Mouse (Mus musculus) forebrain, embryonic 11.5 days (tissue): ENCODE measurements at regions not wholly inside any gene's neighbourhood (a gene's known extent, or its start where the extent isn't known, plus 50 kb on each side); places are given as distances from the start of the nearest gene placed in this dataset.

ENCODE experiments used
- ATAC-seq: fragments of 200-750 bp; cut with Nextera tagmentation; replicated peaks from 2 replicates; pipeline ENCODE4 v1.8.0; 2017; ENCODE audit warnings: moderate TSS enrichment; ENCODE audit not compliant: low FRiP score
- DNase-seq: peaks from one replicate; pipeline ENCODE4 v3.0.0-alpha.2; 2017; ENCODE audit warnings: low spot score
- H3K27ac ChIP-seq: fragments of 300-500 bp; sonication (generic); 2 replicates; pipeline ENCODE4 v1.5.1; 2014; ENCODE audit warnings: low read depth, low read length
- H3K27me3 ChIP-seq: fragments of 300-500 bp; sonication (generic); 2 replicates; pipeline ENCODE4 v1.6.1; 2014; ENCODE audit warnings: mild to moderate bottlenecking, low read length, mixed read lengths; ENCODE audit not compliant: control insufficient read depth, insufficient read depth
- H3K36me3 ChIP-seq: fragments of 300-500 bp; sonication (generic); 2 replicates; pipeline ENCODE4 v1.6.1; 2014; ENCODE audit warnings: mild to moderate bottlenecking, low read length, moderate library complexity, mixed read lengths; ENCODE audit not compliant: control insufficient read depth, insufficient read depth
- H3K4me1 ChIP-seq: fragments of 300-500 bp; sonication (generic); replicated peaks from 2 replicates; pipeline ENCODE4 v1.6.1; 2014; ENCODE audit warnings: low read length, mixed read lengths; ENCODE audit not compliant: control insufficient read depth, insufficient read depth
- H3K4me2 ChIP-seq: fragments of 300-500 bp; sonication (generic); 2 replicates; pipeline ENCODE4 v1.6.1; 2014; ENCODE audit warnings: low read depth, mild to moderate bottlenecking, low read length, moderate library complexity, mixed read lengths; ENCODE audit not compliant: severe bottlenecking
- H3K4me3 ChIP-seq: fragments of 300-500 bp; sonication (generic); 2 replicates; pipeline ENCODE4 v1.5.1; 2014; ENCODE audit warnings: low read depth, low read length
- H3K9ac ChIP-seq: fragments of 300-500 bp; sonication (generic); 2 replicates; pipeline ENCODE4 v1.6.1; 2014; ENCODE audit warnings: low read length
- H3K9me3 ChIP-seq: fragments of 300-500 bp; sonication (generic); 2 replicates; pipeline ENCODE4 v1.6.1; 2016; ENCODE audit warnings: low read length, mixed read lengths; ENCODE audit not compliant: control insufficient read depth
- WGBS: fragments of 180-500 bp; shearing (Covaris S2); extraction: QIAGEN DNeasy Blood & Tissue Kit; methylation state at CpG from one replicate; pipeline ENCODE4 v1.1.7; 2014; 5-methylcytosine and 5-hydroxymethylcytosine counted together

GRCm38 (mm10) chr16:95917635-95918407 is 72.9 kb downstream of the Psmg1 start:
- no peak overlapping the region for H3K4me2 ChIP-seq
- H3K9me3 ChIP-seq, result no peaks in the 10 kb centered on the region
- 73% methylated on average over 14 of the region's 14 CpGs for WGBS
- no peaks in the 10 kb centered on the region for H3K36me3 ChIP-seq
- H3K27ac ChIP-seq, result no peak overlapping the region
- no peak overlapping the region for H3K4me3 ChIP-seq
- ATAC-seq (no peak), DNase-seq (no peak)
- no peaks in the 10 kb centered on the region for H3K27me3 ChIP-seq
- no peak overlapping the region for H3K9ac ChIP-seq
- no peaks in the 10 kb centered on the region for H3K4me1 ChIP-seq

- H3K4me2 ChIP-seq, result no peak overlapping the region
- H3K36me3 ChIP-seq, result no peaks in the 10 kb centered on the region
- no peaks in the 10 kb centered on the region for H3K9me3 ChIP-seq
- DNase-seq (no peak), ATAC-seq (no peak)
- H3K9ac ChIP-seq, result no peak overlapping the region
- no peaks in the 10 kb centered on the region for H3K4me1 ChIP-seq
- no peak overlapping the region for H3K4me3 ChIP-seq
- no peak overlapping the region for H3K27ac ChIP-seq
- H3K27me3 ChIP-seq, result no peaks in the 10 kb centered on the region
- WGBS, result 87% methylated on average over 5 of the region's 5 CpGs
Observed at GRCm38 (mm10) chr16:95913879-95914278, 76.9 kb downstream of the Psmg1 start.

GRCm38 (mm10) chr16:95904531-95905165 is 86.1 kb downstream of the Psmg1 start:
- no peaks in the 10 kb centered on the region for H3K4me1 ChIP-seq
- H3K9me3 ChIP-seq, result no peaks in the 10 kb centered on the region
- no peak overlapping the region for H3K4me2 ChIP-seq
- no peak overlapping the region for H3K27ac ChIP-seq
- no peak for DNase-seq
- no peak overlapping the region for H3K4me3 ChIP-seq
- H3K36me3 ChIP-seq, result no peaks in the 10 kb centered on the region
- WGBS, result 82% methylated on average over 6 of the region's 6 CpGs
- H3K9ac ChIP-seq, result no peak overlapping the region
- ATAC-seq, result no peak
- H3K27me3 ChIP-seq, result no peaks in the 10 kb centered on the region

- Histone ChIP-seq H3K4me3 (no peak overlapping the region), H3K4me1 (no peaks in the 10 kb centered on the region), H3K9me3 (no peaks in the 10 kb centered on the region), H3K36me3 (no peaks in the 10 kb centered on the region), H3K9ac (no peak overlapping the region), H3K27ac (no peak overlapping the region), H3K27me3 (no peaks in the 10 kb centered on the region), H3K4me2 (no peak overlapping the region)
- no peak for DNase-seq
- no peak for ATAC-seq
- 78% methylated on average over 3 of the region's 3 CpGs for WGBS
Observed at GRCm38 (mm10) chr16:95903383-95903913, 87.3 kb downstream of the Psmg1 start.

GRCm38 (mm10) chr16:95902177-95902576 is 88.6 kb downstream of the Psmg1 start:
- DNase-seq (no peak), ATAC-seq (no peak)
- H3K9ac ChIP-seq, result no peak overlapping the region

GRCm38 (mm10) chr16:95901388-95901787 is 89.4 kb downstream of the Psmg1 start:
- Histone ChIP-seq H3K4me2 (no peak overlapping the region), H3K27me3 (no peaks in the 10 kb centered on the region), H3K4me1 (no peaks in the 10 kb centered on the region), H3K9me3 (no peaks in the 10 kb centered on the region), H3K4me3 (no peak overlapping the region), H3K36me3 (no peaks in the 10 kb centered on the region), H3K9ac (no peak overlapping the region), H3K27ac (no peak overlapping the region)
- ATAC-seq (no peak), DNase-seq (no peak)
- WGBS, result 83% methylated on average over 9 of the region's 9 CpGs

More at GRCm38 (mm10) chr16:95902177-95902576, 88.6 kb downstream of the Psmg1 start:
- WGBS, result 82% methylated on average over 1 of the region's 1 CpGs
- H3K27me3 ChIP-seq, result no peaks in the 10 kb centered on the region
- no peaks in the 10 kb centered on the region for H3K9me3 ChIP-seq
- H3K4me3 ChIP-seq, result no peak overlapping the region
- no peak overlapping the region for H3K27ac ChIP-seq
- no peaks in the 10 kb centered on the region for H3K4me1 ChIP-seq
- no peak overlapping the region for H3K4me2 ChIP-seq
- no peaks in the 10 kb centered on the region for H3K36me3 ChIP-seq

GRCm38 (mm10) chr16:95900181-95900580 is 90.6 kb downstream of the Psmg1 start:
- Histone ChIP-seq H3K4me3 (no peak overlapping the region), H3K27ac (no peak overlapping the region), H3K4me1 (no peaks in the 10 kb centered on the region), H3K27me3 (no peaks in the 10 kb centered on the region), H3K4me2 (no peak overlapping the region), H3K9me3 (no peaks in the 10 kb centered on the region), H3K36me3 (no peaks in the 10 kb centered on the region), H3K9ac (no peak overlapping the region)
- ATAC-seq (no peak), DNase-seq (no peak)
- WGBS, result 88% methylated on average over 9 of the region's 9 CpGs

GRCm38 (mm10) chr16:95899672-95900071 is 91.1 kb downstream of the Psmg1 start:
- ATAC-seq, result no peak

More at GRCm38 (mm10) chr16:95899672-95900071, 91.1 kb downstream of the Psmg1 start:
- H3K4me2 ChIP-seq, result no peak overlapping the region
- no peaks in the 10 kb centered on the region for H3K4me1 ChIP-seq
- no peak for DNase-seq
- H3K27ac ChIP-seq, result no peak overlapping the region
- H3K4me3 ChIP-seq, result no peak overlapping the region
- no peaks in the 10 kb centered on the region for H3K9me3 ChIP-seq
- H3K9ac ChIP-seq, result no peak overlapping the region
- H3K36me3 ChIP-seq, result no peaks in the 10 kb centered on the region
- WGBS, result 81% methylated on average over 3 of the region's 3 CpGs
- H3K27me3 ChIP-seq, result no peaks in the 10 kb centered on the region
